Mouse (Mus musculus) gastrocnemius, postnatal 14 days (tissue): ENCODE measurements around the gene Tmem265. TPM values are rescaled to one million over a fixed set of nuclear protein-coding genes. Genes with fewer than 3 reads are reported as not detected.

Source experiments
- DNase-seq: peaks from one replicate; pipeline ENCODE4 v3.0.0; 2021; ENCODE audit warnings: mixed read lengths
- intact Hi-C: fragments of 180-260 bp; cut with DNase I; formaldehyde crosslinking; loops from one replicate; pipeline ENCODE4 v1.15.1; 2025; ENCODE audit warnings: low total_unique reads
- long read RNA-seq, 2 experiments: library from polyadenylated mRNA; stranded (forward); transcript quantifications; one replicate each; pipeline ENCODE4 v2.0.0; 2021
- total RNA-seq, 2 experiments: library from RNA; stranded (reverse); gene quantifications; 2 replicates each; pipeline ENCODE4 v1.2.3; 2021

Tmem265 gene
- not detected for total RNA-seq
- long read RNA-seq, experiment 1, result 0 reads
- long read RNA-seq, experiment 2, result 0 reads

DNA sequence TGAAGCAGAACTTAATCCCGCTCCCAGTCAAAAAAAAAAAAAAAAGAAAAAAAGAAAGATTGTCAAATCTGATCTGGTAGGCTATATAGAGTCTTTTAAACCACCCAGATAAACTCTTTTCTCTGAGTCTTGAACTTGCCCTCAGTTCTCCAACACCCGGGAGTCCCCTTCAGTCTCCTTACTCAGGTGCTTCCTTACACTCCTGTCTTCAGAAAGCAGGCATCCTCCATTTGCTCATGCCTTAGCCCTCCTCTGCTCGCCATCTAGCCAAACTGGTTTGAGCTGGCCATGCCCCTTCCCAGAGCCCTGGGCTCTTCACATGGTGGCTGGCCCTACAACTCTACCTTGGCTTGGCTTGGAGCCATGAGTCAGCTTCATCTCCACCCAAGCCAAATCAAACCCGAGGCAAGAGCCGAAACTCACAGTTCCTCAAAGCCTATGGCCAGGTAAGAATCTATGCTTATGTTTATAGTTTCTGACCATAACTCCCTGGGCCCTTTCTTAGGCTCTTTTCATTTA lies at the start of gene Tmem265:
TSS of gene Tmem265 (plus strand) at position 51 of the 519 bp plus-strand sequence.
- no peak for DNase-seq
- intact Hi-C loops, result no loop called here

DNA sequence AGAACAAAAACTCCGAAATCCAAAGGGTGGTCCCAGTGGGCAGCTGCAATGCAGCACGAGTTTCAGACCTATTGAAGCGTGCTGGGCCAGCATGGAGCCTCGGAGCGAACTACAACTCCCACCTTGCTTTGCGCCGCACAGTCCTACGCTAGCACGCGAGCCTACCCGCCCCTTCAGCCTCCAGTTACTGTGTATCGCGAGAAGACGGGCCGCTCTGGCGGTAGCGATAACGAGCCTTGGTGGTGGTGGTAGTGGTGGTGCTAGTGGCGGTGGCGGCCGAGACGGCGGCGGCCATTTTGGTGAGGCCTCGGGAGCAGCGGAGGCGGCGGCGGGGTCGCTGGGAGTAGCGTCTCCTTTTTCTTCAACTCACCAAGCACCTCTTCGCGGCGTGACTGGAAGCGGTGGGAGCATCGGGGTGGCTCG lies 49.4 kb upstream of the Tmem265 start, which contains the start of gene Srcap:
TSS of gene Srcap (plus strand) at position 176 of the 423 bp plus-strand sequence.
- peak; percentile 97 for DNase-seq
- intact Hi-C loops, result no loop called here

DNA sequence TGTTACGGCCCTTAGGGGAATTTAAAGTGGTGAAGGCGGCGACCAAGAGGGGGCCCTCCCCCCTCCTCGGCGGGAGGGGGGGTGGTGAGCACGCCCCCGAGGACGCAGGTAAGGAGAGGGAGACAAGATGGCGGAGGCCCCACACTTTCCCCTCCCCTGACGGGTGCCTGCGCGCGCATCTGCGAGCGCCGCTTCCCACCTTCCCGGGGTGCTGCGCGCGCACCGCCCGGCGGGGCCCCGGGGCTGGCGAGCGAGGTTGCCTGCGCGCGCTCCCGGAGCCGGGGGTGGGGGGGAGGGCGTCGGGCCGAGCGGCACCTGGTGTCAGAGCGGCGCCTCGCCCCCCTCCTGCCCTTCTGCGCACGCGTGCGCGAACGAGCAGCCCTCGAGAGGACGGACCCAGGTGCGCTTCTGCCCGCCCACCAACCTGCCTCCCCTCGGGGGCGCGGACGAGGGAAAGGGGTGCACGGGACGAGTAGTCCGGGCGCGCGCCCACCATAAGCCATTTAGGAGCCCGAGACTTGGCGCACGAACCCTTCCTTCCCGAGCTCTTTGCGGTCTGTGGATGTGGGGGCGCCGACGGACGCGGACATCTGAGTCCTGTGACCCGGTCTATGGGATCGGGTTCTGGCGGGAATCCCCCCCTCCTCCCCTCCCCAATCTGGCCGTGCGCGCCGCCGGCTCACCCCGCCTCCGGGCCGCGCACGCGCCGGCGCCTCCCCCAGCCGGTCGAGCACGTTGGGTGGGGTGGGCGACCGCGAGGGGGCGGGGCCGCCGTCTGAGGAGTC lies 48.8 kb upstream of the Tmem265 start:
- peak; percentile 92 for DNase-seq
- intact Hi-C loops, result no loop called here

DNA sequence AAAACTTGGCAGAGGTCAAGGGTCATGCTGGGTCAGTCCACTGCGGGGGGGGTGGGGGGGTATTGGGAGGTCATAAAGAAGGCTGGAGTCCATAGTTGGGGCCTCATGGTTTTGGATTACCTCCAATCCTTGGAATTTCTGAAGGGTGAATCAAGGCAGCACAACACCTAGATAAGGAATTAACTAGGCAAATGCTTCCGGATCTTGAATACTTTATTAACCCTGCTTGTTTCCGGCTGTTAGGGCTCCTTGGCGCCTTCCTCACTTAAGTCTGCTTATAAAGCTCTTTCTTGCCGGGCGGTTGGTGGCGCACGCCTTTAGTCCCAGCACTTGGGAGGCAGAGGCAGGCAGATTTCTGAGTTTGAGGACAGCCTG lies 48.2 kb upstream of the Tmem265 start:
- intact Hi-C loops, result no loop called here
- peak; percentile 7 for DNase-seq

DNA sequence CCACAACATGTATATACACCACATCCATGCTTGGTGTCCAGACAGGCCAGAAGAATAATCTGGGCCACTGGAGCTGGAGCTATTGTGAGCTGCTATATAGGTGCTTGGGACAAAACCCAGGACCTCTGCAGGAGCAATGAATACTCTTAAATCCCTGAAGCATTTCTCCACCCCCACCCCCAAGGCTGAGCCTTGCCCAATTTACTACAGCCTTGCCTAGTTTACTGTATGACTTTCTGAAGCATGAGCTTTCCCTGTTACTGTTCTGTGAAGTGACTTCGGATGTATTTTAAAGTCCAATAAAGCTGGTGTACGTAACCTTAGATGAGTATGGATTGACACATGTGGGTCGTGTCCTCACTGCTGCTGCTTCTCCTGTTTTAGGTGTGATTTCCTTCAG lies 47.4 kb upstream of the Tmem265 start:
- intact Hi-C loops, result no loop called here
- no peak for DNase-seq

DNA sequence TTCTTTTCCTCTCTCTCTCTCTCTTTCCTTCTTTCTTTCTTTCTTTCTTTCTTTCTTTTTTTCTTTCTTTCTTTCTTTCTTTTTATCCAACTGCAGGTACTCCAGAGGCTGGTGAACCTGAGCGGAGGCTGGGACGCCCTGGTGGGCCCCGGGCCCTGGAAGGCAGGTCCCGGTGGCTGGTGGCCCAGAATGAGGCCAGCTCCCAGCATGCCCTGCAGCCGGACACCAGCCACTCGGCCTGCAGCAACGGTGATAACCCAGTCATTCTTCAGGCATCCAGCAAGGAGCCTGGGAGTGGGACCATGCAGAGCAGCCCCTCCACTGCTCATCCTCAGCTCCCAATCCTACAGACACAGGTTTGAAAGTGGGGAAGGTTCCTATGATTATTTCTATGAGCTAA lies 45.3 kb upstream of the Tmem265 start:
- intact Hi-C loops, result no loop called here
- DNase-seq, result peak; percentile 32

DNA sequence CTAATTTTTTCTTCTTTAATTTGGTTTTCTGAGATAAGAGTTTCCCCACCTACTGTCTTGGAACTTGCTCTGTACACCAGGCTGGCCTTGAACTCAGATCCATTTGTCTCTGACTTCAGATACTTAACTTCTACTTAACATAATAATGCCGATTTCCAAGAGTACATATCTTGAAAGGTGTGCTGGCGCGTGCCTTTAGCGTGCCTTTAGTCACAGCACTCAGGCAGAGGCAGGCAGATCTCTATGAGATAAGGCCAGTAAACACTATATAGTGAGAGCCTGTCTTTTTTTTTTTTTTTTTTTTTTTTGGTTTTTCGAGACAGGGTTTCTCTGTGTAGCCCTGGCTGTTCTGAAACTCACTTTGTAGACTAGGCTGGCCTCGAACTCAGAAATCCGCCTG lies 44.8 kb upstream of the Tmem265 start:
- intact Hi-C loops, result no loop called here
- DNase-seq, result no peak

DNA sequence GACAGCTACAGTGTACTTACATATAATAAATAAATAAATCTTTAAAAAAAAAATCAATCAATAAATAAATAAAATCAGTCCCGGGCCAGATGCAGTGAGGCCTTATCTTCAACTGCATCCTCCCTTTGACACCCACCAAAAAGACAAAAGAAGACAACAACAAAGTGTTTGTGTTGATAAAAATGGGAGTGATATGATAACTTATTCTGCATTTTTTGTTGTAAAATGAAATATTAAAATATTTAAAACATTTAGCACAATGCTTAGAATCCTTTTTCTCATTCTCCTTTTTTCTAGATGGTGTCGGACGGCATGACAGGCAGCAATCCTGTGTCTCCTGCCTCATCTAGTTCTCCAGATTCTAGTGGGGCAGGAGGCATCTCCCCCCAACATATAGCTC lies 41.9 kb upstream of the Tmem265 start, which contains the start of gene Gm42715:
TSS of gene Gm42715 (plus strand) at position 301 of the 400 bp plus-strand sequence.
- no peak for DNase-seq
- intact Hi-C loops, result no loop called here

DNA sequence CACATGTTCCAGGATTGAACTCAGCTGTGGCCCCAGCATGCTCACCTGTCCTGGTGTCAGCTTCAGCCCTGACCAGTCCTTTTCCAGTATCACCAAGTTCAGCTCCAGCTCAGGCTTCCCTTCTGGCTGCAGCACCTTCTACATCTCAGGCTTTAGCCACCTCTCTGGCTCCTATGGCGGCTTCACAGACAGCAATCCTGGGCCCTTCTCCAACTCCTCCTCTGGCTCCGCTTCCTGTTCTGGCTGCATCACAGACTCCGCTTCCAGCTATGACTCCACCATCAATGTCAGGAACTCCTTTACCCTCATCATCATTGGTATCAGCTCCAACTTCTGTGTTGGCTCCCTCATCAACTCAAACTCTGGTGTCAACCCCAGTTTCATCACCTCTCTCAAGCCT lies 19.5 kb upstream of the Tmem265 start:
- intact Hi-C loops, result no loop called here
- DNase-seq, result no peak

DNA sequence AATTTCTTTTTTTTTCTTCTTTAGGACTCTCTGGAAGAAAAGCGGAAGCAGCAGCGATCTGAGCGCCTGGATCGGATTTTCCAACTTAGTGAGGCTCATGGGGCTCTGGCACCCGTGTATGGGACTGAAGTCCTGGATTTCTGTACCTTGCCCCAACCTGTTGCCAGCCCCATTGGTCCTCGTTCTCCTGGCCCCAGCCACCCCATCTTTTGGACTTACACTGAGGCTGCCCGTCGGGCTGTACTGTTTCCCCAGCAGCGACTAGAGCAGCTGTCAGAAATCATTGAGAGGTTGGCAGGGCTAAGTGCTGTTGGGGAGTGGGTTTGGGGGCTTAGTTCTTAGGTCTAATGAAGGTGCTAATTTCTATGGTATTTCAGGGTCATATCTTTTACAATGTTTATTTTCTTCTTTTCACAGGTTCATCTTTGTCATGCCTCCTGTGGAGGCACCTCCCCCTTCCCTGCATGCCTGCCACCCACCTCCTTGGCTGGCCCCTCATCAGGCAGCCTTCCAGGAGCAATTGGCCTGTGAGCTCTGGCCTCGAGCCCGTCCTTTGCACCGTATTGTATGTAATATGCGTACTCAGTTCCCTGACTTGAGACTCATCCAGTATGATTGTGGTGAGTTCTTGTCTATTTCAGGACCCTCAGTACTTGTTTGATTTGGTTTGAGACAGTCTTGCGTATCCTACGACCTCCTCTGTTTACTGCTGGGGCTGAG lies 11.9 kb upstream of the Tmem265 start:
- intact Hi-C loops, result no loop called here
- DNase-seq, result no peak

DNA sequence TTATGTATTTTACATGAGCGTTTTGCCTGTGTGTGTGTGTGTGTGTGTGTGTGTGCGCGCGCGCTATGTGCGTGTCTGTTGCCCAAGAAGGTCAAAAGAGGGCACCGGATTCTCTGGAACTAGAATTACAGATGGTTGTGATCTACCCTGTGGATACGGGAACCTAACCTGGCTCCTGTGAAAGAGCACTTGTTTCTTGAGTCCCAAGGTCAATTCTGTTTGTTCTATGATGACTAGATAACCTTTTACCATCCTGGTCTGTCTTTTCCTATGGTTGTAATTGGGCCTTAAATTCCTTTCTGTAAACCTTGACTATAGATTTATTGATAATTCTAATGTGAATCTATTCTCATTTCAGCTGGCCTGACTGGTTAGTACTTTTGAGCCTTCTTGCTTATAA lies 9.6 kb upstream of the Tmem265 start:
- intact Hi-C loops, result no loop called here

DNA sequence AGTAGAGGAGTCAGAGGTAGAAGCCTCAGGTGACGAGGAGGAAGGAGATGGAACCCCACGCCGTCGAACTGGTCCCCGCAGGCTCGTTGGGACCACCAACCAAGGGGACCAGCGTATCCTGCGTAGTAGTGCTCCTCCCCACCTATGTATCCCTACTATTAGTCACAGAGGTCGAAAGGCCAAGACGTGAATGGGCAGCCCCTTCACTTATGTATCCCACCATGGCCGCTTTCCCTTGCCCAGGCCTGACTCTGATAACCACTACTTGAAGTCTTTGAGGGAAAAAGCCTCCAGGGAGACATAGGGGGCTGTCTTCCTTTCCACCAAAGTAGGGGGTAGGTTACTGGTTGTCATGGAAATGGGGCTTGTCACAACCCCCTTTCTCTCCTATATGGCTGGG lies 610 bp upstream of the Tmem265 start:
- intact Hi-C loops, result no loop called here
- no peak for DNase-seq

More for the DNA sequence above, 9.6 kb upstream of the Tmem265 start:
- no peak for DNase-seq

DNA sequence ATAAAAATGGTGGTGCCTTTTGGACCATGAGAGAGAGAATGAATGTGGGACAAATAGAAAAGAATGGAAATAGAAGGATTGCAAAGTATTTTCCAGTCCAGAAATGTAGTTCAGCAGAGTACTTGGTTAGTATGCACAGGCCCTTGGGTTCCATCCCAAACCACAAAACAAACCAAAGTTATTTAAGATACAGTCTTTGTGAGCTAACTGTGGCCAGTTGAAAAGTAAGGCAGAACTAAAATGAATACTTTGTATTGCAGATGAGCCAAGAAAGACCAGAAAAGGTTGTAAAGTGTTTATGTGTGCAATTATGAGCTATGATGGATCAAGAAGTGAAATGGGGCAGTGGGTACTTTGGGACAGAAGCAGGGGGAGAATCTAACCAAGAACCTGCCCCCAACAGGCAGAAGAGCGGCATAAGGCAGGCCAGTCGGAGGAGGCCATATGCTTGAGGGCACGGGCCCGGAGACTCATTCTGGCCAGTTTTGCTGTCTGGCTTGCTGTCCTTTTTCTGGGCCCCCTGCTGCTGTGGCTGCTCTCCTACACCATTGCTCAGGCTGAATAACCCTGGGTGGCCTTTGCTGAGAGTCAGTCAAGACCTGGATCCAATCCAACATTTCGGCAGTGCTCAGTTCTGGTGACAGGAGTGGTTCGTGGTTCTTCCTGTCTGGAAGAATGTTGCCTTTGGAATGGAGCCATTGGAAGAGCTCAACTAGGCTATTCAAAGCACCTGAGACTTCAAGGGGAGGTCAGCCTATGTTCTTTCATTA lies 3.4 kb downstream of the Tmem265 start:
- DNase-seq, result no peak
- intact Hi-C loops, result no loop called here

DNA sequence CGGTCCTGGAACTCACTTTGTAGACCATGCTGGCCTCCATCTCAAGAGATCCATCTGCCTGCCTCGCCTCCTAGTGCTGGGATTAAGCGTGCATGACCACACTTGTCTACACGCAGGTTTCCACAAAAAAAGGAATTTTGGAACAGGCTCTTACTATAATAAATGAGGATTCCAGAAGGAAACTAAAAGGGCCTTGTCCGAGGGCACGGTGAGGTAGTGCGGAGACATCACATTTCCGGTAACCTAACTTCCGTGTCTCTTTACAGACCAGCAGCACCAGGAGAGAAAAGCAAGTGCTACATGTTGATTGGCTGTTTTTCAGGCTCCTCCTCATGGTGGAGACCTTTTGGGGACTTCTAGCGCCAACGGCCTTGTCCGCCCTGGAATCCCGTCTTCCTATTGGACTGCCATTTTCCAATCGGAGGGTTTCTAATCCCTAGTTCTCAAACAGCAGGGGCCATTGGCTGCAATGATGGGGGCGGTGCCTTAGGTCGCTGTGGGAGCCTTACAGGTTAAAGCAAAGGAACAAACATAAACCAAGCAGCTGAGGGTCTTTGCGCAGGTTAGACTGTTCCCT lies 11.8 kb downstream of the Tmem265 start, which contains the start of gene Phkg2:
TSS of gene Phkg2 (plus strand) at position 446 of the 577 bp plus-strand sequence.
- intact Hi-C loops, result no loop called here
- DNase-seq, result peak; percentile 90

DNA sequence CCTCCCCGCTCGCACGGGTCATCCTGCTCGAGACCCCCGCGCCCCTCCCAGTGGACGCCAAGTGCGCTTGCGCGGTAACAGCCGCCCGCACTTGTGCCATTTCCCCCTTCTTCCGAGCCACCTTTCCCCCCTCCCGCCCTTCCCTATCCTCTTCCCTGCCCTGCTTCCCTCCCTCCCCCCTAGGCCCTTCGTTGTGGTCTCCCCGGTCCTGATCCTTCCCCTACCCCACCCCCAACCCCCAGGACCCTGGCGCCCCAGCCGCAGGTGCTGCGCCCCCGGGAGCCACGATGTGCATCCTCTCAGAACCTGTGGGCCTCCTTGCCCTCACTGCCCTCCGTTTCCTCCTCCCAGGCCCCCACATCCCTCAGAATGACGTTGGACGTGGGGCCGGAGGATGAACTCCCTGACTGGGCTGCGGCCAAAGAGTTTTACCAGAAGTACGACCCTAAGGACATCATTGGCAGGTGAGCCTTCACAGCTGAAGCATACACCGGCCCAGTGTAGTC lies 12.4 kb downstream of the Tmem265 start:
- intact Hi-C loops, result no loop called here
- DNase-seq, result peak; percentile 33

DNA sequence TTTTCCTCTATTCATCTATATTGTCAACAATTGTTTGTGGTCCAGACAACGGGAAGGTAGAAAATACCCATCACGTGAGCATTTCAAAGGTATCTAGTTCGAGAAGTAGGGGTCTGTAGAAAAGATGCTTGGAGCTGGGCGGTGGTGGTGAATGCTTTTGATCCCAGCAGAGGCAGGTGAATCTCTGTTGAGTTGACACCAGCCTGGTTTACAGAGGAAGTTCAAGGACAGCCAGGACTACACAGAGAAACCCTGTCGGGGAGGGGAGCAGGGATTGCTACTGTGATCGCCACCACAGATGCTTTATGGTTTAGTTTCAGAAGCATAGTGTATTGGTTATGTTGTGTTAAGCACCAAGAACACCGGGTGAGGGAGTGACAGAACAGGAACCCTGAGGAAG lies 12.9 kb downstream of the Tmem265 start:
- no peak for DNase-seq
- intact Hi-C loops, result no loop called here

DNA sequence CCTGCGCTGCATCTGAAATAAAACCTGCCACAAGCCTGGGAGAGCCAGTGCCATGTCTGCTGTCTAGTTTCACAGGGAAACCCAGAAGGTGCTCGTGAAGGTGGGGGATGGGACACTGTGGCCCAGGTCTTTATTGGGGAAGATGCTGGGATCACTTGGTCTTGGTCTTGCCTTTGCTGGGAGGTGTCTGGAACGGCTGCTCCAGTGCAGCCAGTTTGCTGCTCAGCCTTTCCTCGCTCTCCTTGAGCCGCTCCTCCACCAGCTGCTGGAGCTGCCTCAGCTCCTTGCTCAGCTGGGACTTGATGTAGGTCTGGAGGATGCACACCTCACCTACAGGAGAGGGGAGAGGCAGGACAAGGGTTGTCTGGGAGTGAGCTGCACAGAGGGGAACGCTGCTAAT lies 22.1 kb downstream of the Tmem265 start:
- intact Hi-C loops, result no loop called here
- DNase-seq, result no peak

DNA sequence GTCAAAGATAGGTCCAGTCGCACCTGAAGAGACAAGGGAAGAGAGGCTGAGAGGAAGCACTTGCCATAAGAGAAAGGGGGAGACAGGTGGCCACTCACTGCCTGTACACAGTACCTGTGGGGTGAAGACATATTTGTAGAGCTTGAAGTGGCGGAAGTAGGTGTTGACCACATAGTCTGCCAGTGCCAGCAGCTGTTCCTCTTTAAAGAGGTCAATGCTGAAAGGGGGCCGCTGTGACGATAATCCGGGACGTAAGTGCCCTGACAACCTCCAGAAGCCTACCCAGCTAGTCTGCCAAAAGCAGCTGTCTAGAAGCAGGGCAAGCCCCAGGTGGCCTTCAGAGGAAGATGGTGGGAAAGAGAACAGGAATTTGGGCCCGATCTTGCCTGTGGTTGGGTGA lies 23.8 kb downstream of the Tmem265 start:
- no peak for DNase-seq
- intact Hi-C loops, result no loop called here

DNA sequence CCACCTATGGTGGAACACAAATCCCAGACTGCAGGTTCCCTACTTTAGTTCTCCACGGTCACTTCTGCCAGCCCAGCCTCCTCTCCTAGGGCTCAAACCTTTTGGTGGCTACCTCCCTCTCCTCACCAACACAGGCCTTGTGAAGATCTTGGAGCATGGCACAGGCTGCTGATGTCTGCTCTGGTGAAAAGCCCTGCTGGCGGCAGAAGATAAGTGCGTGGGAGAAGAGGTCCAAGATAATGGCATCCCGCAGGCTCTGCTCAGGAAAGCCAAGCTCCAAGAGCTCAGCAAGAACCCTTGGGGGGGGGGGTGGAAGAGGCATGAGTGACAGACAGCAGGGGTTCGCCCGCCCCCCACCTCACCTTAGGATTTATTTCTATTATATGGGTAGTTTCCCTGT lies 25.0 kb downstream of the Tmem265 start:
- intact Hi-C loops, result no loop called here
- DNase-seq, result no peak
